Mouse (Mus musculus) heart, embryonic 13.5 days (tissue): Measurements from ENCODE around the gene Nfx1. TPM values are rescaled to one million over a fixed set of nuclear protein-coding genes. Genes with fewer than 3 reads are reported as not detected.

Experiments
- ATAC-seq: fragments of 200-750 bp; cut with Nextera tagmentation; 2 replicates; pipeline ENCODE4 v1.8.0; 2017; ENCODE audit warnings: moderate TSS enrichment; ENCODE audit not compliant: insufficient number of reproducible peaks, low FRiP score, low TSS enrichment; ENCODE audit errors: extremely low read depth
- H3K27ac ChIP-seq: fragments of 300-500 bp; sonication (generic); replicated peaks from 2 replicates; pipeline ENCODE4 v1.5.1; 2015; ENCODE audit warnings: moderate library complexity, mild to moderate bottlenecking, inconsistent platforms
- H3K27me3 ChIP-seq: fragments of 300-500 bp; sonication (generic); replicated peaks from 2 replicates; pipeline ENCODE4 v1.6.1; 2015; ENCODE audit warnings: mild to moderate bottlenecking, inconsistent platforms
- H3K36me3 ChIP-seq: fragments of 300-500 bp; sonication (generic); 2 replicates; pipeline ENCODE4 v1.6.1; 2015; ENCODE audit warnings: mild to moderate bottlenecking, inconsistent platforms
- H3K4me1 ChIP-seq: fragments of 300-500 bp; sonication (generic); 2 replicates; pipeline ENCODE4 v1.6.1; 2015; ENCODE audit warnings: inconsistent platforms
- H3K4me2 ChIP-seq: fragments of 300-500 bp; sonication (generic); 2 replicates; pipeline ENCODE4 v1.6.1; 2015; ENCODE audit warnings: inconsistent platforms, mild to moderate bottlenecking, moderate library complexity
- H3K4me3 ChIP-seq: fragments of 300-500 bp; sonication (generic); 2 replicates; pipeline ENCODE4 v1.5.1; 2015; ENCODE audit warnings: moderate library complexity, mild to moderate bottlenecking, inconsistent platforms
- H3K9ac ChIP-seq: fragments of 300-500 bp; sonication (generic); 2 replicates; pipeline ENCODE4 v1.6.1; 2015; ENCODE audit warnings: inconsistent platforms, mild to moderate bottlenecking, moderate library complexity
- H3K9me3 ChIP-seq: fragments of 300-500 bp; sonication (generic); 2 replicates; pipeline ENCODE4 v1.6.1; 2016; ENCODE audit warnings: inconsistent platforms
- WGBS: fragments of 180-500 bp; shearing (Covaris S2); methylation state at CpG from one replicate; pipeline ENCODE4 v1.1.7; 2015; ENCODE audit warnings: mixed read lengths; 5-methylcytosine and 5-hydroxymethylcytosine counted together
- polyA plus RNA-seq: library from polyadenylated mRNA; unstranded; fragments of >200 nt; fragmentation: Nextera tagmentation; extraction: Ambion mirVana; gene quantifications from 2 replicates; pipeline ENCODE4 v1.2.1, GENCODE M21; 2015

Gene Nfx1
- polyA plus RNA-seq, 1 experiment from 2014 or later = 50.3 TPM

DNA sequence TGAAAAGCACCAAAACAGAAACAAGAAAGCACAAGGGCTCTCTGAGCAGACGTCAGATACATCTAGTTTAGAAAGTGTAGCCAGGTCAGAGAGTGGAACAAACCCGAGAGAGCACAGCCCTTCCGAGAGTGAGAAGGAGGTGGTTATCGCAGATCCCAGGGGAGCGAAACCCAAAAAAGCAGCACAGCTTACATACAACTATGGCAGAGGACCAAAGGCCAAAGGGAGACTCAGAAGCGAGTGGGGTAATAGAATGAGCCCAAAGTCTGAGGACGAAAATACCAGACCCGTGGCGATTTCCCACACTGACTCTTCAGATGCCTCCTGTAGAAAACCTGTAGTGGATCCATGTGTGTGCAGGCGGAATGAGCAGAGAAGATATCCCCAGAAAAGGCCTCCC lies 5.9 kb downstream of the Nfx1 start:
- no peak overlapping the region for H3K27ac ChIP-seq
- 90% methylated on average over 10 of the region's 10 CpGs for WGBS
- peaks cover 69% of the 10 kb centered on the region for H3K36me3 ChIP-seq
- H3K9me3 ChIP-seq = no peaks in the 10 kb centered on the region
- peaks cover 29% of the 10 kb centered on the region for H3K4me1 ChIP-seq
- H3K4me2 ChIP-seq = no peak overlapping the region
- H3K27me3 ChIP-seq = no peaks in the 10 kb centered on the region
- ATAC-seq = no peak
- H3K4me3 ChIP-seq = no peak overlapping the region
- H3K9ac ChIP-seq = no peak overlapping the region

DNA sequence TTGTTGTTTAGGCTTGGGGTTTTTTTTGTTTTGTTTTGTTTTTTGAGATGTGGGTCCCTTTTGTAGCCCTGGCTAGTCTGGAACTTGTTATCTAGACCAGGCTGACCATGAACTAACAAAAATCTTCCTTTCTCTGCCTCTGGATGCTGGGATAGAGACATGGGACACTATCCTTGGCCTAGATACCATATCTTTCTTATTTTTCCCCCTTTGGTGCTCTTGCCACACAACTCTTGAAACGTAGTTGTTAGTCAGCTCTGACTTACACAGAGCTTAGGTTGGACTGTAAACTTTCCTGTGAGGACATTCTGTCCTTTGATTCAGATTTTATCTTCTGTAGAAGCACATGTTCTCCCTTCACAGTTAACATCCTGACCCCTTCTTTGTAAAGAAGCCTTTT lies 8.7 kb downstream of the Nfx1 start:
- no peak overlapping the region for H3K27ac ChIP-seq
- no peak overlapping the region for H3K9ac ChIP-seq
- no peaks in the 10 kb centered on the region for H3K27me3 ChIP-seq
- no peak overlapping the region for H3K4me2 ChIP-seq
- peaks cover 12% of the 10 kb centered on the region for H3K4me1 ChIP-seq
- H3K36me3 ChIP-seq = peaks cover 78% of the 10 kb centered on the region
- H3K4me3 ChIP-seq = no peak overlapping the region
- WGBS = 80% methylated on average over 1 of the region's 1 CpGs
- H3K9me3 ChIP-seq = no peaks in the 10 kb centered on the region
- no peak for ATAC-seq

DNA sequence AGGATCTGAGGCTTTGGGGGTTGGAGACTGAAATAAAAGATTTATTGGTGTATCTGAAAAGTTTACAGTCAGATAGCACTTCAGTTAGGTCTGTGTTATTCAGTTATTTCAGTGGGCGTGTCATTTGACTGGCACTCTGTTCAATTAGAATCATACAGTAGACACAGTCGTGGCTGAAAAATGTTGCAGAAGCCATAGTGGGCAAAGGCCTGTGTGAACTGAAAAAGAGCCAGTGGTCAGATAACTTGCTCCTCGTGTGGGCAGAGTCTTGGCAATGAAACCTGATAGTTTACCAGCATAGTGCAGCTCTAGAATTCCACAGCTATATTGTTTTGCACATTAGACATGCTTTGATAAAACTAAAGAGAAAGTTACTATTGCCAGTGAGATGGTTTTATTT lies 11.8 kb downstream of the Nfx1 start:
- Histone ChIP-seq H3K4me1 (peaks cover 8% of the 10 kb centered on the region; the same call in 1 of the 2 replicates), H3K4me3 (no peak overlapping the region), H3K27ac (no peak overlapping the region), H3K9me3 (no peaks in the 10 kb centered on the region), H3K27me3 (no peaks in the 10 kb centered on the region), H3K4me2 (no peak overlapping the region), H3K36me3 (peaks cover 86% of the 10 kb centered on the region), H3K9ac (no peak overlapping the region)
- no peak for ATAC-seq
- WGBS = 68% methylated on average over 3 of the region's 3 CpGs

DNA sequence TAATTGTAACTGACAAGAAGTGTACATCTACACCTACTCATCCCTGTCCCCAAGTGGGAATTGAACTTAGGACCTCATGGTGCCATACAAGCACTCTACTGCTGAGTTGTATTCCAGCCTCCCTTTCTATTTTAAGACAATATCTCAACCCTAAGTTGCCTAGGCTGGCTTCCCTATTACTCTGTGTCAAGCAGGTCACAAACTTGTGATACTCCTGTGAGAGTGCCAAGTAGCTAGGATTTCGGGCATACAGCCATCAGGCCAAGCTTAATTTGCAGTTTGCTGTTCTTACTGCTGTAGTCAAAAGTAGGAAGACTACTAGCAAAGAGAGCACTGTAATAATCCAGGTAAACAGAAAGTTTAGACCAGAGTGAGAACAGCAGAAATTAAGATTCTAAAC lies 13.0 kb downstream of the Nfx1 start:
- H3K9me3 ChIP-seq = no peaks in the 10 kb centered on the region
- peaks cover 85% of the 10 kb centered on the region for H3K36me3 ChIP-seq
- H3K4me2 ChIP-seq = no peak overlapping the region
- H3K4me3 ChIP-seq = no peak overlapping the region
- no peak overlapping the region for H3K9ac ChIP-seq
- H3K27me3 ChIP-seq = no peaks in the 10 kb centered on the region
- no peak overlapping the region for H3K27ac ChIP-seq
- H3K4me1 ChIP-seq = peaks cover 8% of the 10 kb centered on the region; the same call in 1 of the 2 replicates
- ATAC-seq = no peak
- WGBS = 63% methylated on average over 1 of the region's 1 CpGs

DNA sequence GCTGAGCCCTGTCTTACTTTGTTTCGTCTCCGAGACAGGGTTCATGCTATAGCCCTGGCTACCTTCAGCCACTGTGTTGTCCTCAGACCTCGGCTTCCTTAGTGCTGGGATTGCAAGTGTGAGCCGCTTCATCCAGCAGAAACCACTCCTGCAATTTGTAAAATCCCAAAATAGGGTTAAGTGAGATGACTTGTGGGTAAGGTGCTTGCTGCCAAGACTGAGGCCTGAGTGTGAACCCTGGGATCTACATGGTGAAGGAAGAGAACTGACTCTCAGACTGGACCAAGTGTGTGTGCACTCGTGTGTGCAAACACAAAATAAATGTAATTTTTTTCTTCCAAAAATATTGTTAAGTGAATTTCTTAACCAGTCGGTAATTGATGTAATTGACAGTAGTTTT lies 18.9 kb downstream of the Nfx1 start:
- no peak for ATAC-seq
- Histone ChIP-seq H3K4me1 (no peaks in the 10 kb centered on the region), H3K9me3 (no peaks in the 10 kb centered on the region), H3K27me3 (no peaks in the 10 kb centered on the region), H3K27ac (no peak overlapping the region), H3K4me2 (no peak overlapping the region), H3K9ac (no peak overlapping the region), H3K4me3 (no peak overlapping the region), H3K36me3 (peaks cover 99% of the 10 kb centered on the region)
- whole genome bisulfite sequencing = 86% methylated on average over 6 of the region's 6 CpGs

DNA sequence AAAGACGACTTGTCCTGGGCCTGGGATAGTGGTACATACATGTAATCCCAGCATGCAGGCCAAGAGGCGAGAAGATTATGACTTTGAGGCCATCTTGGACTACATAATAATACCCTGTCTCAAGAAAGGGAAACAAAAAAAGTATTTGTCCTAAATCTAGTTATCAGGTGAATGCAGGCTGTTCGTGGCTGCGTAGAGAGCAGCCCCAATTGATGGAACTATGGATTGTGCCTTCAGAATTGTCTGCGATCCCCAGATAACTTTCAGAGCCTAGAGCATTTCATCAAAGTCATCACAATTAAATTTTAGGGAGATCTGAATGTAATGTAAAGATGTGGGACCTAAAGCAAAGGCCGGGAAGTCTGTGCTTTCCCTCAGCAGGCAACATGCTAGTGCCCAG lies 25.6 kb downstream of the Nfx1 start:
- WGBS = 91% methylated on average over 6 of the region's 6 CpGs
- no peak overlapping the region for H3K9ac ChIP-seq
- H3K4me1 ChIP-seq = no peaks in the 10 kb centered on the region
- peaks cover 100% of the 10 kb centered on the region for H3K36me3 ChIP-seq
- no peak overlapping the region for H3K4me2 ChIP-seq
- ATAC-seq = no peak
- H3K4me3 ChIP-seq = no peak overlapping the region
- no peaks in the 10 kb centered on the region for H3K9me3 ChIP-seq
- H3K27me3 ChIP-seq = no peaks in the 10 kb centered on the region
- H3K27ac ChIP-seq = no peak overlapping the region

DNA sequence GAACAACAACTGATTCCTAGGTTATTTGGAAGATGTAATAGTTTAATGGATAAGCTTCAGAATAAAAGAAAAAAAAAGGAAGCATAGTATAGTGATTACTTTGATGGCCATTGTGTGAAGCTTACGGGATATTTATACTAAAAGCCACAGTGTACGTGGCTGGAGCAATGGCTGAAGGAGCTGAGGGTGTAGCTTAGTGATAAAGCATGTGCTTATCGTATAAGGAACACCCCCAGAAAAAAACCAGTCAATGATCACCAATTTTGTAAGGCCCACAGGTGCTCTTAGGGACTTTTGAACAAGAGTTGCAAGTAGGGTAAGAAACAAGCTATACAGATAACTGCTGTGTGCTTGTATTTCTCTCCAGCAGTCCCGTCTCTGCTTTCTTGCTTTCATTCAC lies 27.2 kb downstream of the Nfx1 start:
- Histone ChIP-seq H3K36me3 (peaks cover 99% of the 10 kb centered on the region), H3K9ac (no peak overlapping the region), H3K4me2 (no peak overlapping the region), H3K27ac (no peak overlapping the region), H3K9me3 (no peaks in the 10 kb centered on the region), H3K4me3 (no peak overlapping the region), H3K4me1 (0 out of 2 replicates have a peak, but pooled peaks cover under 1% of the 10 kb centered on the region), H3K27me3 (no peaks in the 10 kb centered on the region)
- 87% methylated on average over 4 of the region's 4 CpGs for WGBS
- ATAC-seq = no peak

DNA sequence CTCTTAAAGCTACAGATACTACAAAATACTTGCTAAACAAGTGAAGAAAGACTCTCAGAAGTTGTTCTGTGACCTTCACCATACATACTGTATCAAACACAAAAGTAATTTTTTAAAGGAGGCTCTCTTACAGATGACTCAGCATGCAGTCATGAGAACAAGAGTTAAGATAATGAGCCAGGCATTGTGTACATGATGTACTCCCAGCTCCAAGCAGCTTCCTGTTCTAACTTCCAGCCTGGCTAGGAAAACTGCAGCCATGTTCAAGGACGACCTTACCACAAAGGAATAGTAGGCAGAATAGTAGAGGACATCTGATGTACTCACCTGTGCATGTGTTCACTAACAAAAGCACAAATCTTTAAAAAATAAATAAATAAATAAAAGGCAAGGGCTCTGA lies 29.6 kb downstream of the Nfx1 start:
- 73% methylated on average over 1 of the region's 1 CpGs for WGBS
- Histone ChIP-seq H3K27me3 (no peaks in the 10 kb centered on the region), H3K36me3 (peaks cover 99% of the 10 kb centered on the region), H3K9ac (no peak overlapping the region), H3K9me3 (no peaks in the 10 kb centered on the region), H3K4me1 (0 out of 2 replicates have a peak, but pooled peaks cover 3% of the 10 kb centered on the region), H3K4me2 (no peak overlapping the region), H3K27ac (no peak overlapping the region), H3K4me3 (no peak overlapping the region)
- ATAC-seq = no peak

DNA sequence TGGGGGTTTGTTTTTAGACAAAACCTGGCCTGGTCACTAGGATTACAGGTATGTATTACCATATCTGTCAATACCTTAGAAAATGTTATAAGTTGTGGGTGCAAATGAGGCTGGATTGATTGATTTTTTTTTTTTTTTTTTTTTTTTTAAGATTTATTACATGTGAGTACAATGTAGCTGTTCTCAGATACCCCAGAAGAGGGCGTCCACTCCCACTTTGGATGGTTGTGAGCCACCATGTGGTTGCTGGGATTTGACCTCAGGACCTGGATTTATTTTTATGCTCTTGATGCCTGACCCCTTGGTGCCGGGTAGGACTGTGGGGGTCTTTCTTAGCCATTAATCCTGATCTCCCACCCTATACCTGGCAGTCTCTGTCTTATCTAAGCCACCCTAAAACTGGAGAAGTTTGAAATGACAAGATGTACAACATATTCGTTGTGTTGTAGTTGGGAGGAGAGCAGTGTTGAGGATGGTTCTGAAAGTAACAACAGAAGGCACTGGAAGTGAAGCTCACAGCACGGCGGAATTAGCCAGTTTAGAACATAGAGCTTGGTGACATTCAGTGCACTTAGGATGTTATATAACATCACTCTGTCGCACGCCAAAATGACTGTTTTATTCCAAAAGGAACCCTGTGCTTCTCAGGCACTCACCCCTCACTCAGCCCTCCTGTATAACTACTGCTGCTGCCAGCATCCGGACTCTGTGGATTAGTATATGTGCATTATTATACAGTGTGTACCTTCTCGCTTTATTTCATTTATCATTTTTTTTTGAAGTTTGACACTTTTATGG lies 30.3 kb downstream of the Nfx1 start:
- H3K4me3 ChIP-seq = no peak overlapping the region
- no peak overlapping the region for H3K9ac ChIP-seq
- H3K27me3 ChIP-seq = no peaks in the 10 kb centered on the region
- no peak for ATAC-seq
- 91% methylated on average over 9 of the region's 9 CpGs for WGBS
- H3K4me2 ChIP-seq = no peak overlapping the region
- 0 out of 2 replicates have a peak, but pooled peaks cover 3% of the 10 kb centered on the region for H3K4me1 ChIP-seq
- H3K27ac ChIP-seq = no peak overlapping the region
- H3K9me3 ChIP-seq = no peaks in the 10 kb centered on the region
- peaks cover 98% of the 10 kb centered on the region for H3K36me3 ChIP-seq

DNA sequence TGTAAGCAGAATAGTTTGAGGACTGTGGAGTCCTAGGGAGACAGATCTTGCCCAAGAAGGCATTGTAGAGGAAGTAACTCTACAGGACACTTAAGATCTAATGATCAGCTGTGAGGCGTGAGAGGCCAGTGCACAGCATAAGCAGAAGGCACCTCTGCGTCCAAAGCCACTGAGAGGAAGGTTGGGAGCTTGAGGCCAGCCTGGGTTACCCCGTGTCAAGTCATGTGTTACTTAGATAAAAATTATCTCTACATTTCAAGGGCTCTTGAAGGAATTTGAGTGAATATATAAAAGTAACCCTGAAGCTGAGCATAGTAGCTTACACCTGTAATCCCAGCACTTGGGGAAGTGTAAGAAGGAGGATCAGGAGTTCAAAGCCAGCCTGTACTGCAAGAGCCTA lies 42.6 kb downstream of the Nfx1 start:
- no peak for ATAC-seq
- H3K36me3 ChIP-seq = peaks cover 98% of the 10 kb centered on the region
- no peaks in the 10 kb centered on the region for H3K4me1 ChIP-seq

DNA sequence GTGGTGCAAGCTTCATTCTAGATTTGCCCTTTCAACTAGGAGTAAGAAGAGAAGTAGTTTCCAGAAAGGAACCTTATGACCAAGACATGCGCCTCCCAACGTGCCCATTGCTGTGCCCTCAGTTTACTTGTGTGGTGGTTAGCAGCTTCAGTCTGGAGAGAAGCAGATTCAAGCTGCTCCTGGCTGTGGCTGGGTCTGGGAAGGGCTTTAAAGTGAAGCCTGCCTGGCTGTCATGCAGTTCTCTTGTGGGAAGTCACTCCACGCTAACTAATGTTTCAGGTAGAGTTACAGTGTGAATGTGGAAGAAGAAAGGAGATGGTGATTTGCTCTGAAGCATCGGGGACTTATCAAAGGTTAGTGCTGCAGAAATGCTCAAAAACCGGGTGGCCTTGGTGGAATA lies 45.1 kb downstream of the Nfx1 start:
- peaks cover 98% of the 10 kb centered on the region for H3K36me3 ChIP-seq
- 90% methylated on average over 5 of the region's 5 CpGs for WGBS

More for the DNA sequence above, 42.6 kb downstream of the Nfx1 start:
- WGBS = 71% methylated on average over 3 of the region's 3 CpGs
- Histone ChIP-seq H3K27ac (no peak overlapping the region), H3K27me3 (no peaks in the 10 kb centered on the region), H3K9ac (no peak overlapping the region), H3K4me2 (no peak overlapping the region), H3K4me3 (no peak overlapping the region), H3K9me3 (no peaks in the 10 kb centered on the region)

DNA sequence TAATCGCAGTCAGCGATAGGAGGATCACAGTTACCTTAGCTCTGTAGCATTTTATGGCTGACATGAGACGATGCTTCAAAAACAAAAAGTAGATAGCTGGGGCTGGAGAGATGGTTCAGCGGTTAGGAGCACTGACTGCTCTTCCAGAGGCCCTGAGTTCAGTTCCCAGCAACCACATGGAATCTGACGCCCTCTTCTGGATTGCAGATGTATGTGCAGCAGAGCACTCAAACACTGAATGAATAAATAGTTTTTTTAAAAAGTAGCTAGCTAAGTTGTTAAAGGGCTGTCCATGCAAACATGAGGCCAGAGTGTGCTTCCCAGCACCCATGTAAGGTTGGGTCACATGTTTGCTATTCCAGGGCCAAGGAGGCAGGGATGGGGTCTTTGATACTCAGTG lies 50.4 kb downstream of the Nfx1 start:
- ATAC-seq = no peak
- H3K27ac ChIP-seq = no peak overlapping the region
- H3K9me3 ChIP-seq = no peaks in the 10 kb centered on the region
- H3K36me3 ChIP-seq = peaks cover 97% of the 10 kb centered on the region
- H3K4me3 ChIP-seq = no peak overlapping the region
- no peak overlapping the region for H3K4me2 ChIP-seq
- no peak overlapping the region for H3K9ac ChIP-seq
- 0 out of 2 replicates have a peak, but pooled peaks cover 4% of the 10 kb centered on the region for H3K4me1 ChIP-seq
- 86% methylated on average over 5 of the region's 5 CpGs for WGBS
- no peaks in the 10 kb centered on the region for H3K27me3 ChIP-seq

More for the DNA sequence above, 45.1 kb downstream of the Nfx1 start:
- no peaks in the 10 kb centered on the region for H3K4me1 ChIP-seq
- no peak overlapping the region for H3K4me3 ChIP-seq
- H3K9ac ChIP-seq = no peak overlapping the region
- no peaks in the 10 kb centered on the region for H3K9me3 ChIP-seq
- H3K27me3 ChIP-seq = no peaks in the 10 kb centered on the region
- ATAC-seq = no peak
- H3K27ac ChIP-seq = no peak overlapping the region
- H3K4me2 ChIP-seq = no peak overlapping the region
